ENCODE assay signal across 8 mouse cellular contexts in the genomic region with DNA sequence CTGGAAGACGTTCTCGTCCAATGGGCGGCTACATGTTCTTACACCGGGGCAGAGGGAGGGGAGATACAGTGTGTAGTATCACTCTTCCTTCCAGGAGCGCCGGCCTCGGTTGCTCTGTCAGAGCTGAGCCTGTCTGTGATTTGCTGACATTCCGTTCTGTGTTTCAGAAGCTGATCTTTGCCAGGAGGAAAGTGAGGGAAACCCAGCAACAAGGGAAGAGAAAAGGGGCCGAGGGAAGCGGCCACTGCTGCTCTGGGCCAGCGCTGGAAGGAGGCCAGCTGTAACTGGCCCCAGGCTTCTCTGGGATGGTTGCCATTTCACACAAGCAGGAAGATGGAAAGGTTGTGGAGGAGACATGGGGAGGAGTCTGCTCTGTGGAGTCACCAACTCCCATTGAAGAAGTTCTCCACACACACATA.
A peak's percentile ranks its signal among the peaks of the same experiment; 100 is the strongest.
DNase-seq lines count a peak whose midpoint lies in the region; ATAC-seq and TF ChIP-seq lines count a peak whose summit lies in the region.
"Had no signal": no experiment of that assay in that cellular context is flagged by ENCODE, and none has a peak within 500 bp of the region (broad histone marks: within the 10 kb centered on the region; RNA-seq: fewer than 3 reads in every experiment).

No protein-coding gene starts in this region.

- no peak for TF ChIP-seq CTCF in heart, postnatal 0 days (IDR thresholded peaks at IDR 0.05; ENCODE audit: low read depth)
- TF ChIP-seq CTCF in layer of hippocampus, adult 2 months (conservative IDR thresholded peaks at IDR 0.05): no peak

- ATAC-seq in forebrain, embryonic 16.5 days: peak; percentile 84
- peak; percentile 80 for ATAC-seq in heart, postnatal 0 days (ENCODE audit: insufficient read depth, low read depth)
- ATAC-seq in midbrain, embryonic 16.5 days: peak; percentile 78
- no peak for ATAC-seq in monocyte, adult 5-6 weeks (replicated peaks; ENCODE audit: insufficient number of reproducible peaks, low FRiP score, low TSS enrichment, poor library complexity, severe bottlenecking)

- TF ChIP-seq EP300 in heart, postnatal 0 days (IDR thresholded peaks at IDR 0.05; ENCODE audit: low read depth): no peak

- peak; percentile 26 for DNase-seq in 3134 (ENCODE audit: extremely low read depth, insufficient read length, low spot score)
- peak; percentile 4 for DNase-seq in adrenal gland, adult 8-10 months
- peak; percentile 69 for DNase-seq in heart, postnatal 0 days (ENCODE audit: low spot score)
- DNase-seq in layer of hippocampus, adult 2 months (ENCODE audit: low spot score in 2 of 2): peak; percentile 58

- H3K36me3 ChIP-seq in forebrain, embryonic 16.5 days (ENCODE audit: control insufficient read depth, insufficient read depth): no peaks in the 10 kb centered on the region
- no peaks in the 10 kb centered on the region for H3K36me3 ChIP-seq in heart, postnatal 0 days (replicated peaks; ENCODE audit: control insufficient read depth, insufficient read depth, low read length)
- no peaks in the 10 kb centered on the region for H3K36me3 ChIP-seq in midbrain, embryonic 16.5 days (ENCODE audit: control insufficient read depth, insufficient read depth, low read length)

- peak overlapping the region; percentile 16; the same call in 1 of the 2 replicates for H3K4me2 ChIP-seq in forebrain, embryonic 16.5 days (ENCODE audit: low read length)
- H3K4me2 ChIP-seq in heart, postnatal 0 days (ENCODE audit: low read depth, low read length): peak overlapping the region; percentile 26
- no peak overlapping the region for H3K4me2 ChIP-seq in midbrain, embryonic 16.5 days (ENCODE audit: low read length)

- H3K27ac ChIP-seq in forebrain, embryonic 16.5 days (ENCODE audit: low read length): 0 out of 2 replicates have a peak overlapping the region, but pooled peaks have one; percentile 17
- peak overlapping the region; percentile 67 for H3K27ac ChIP-seq in heart, postnatal 0 days (ENCODE audit: low read depth)
- peak overlapping the region; percentile 77 for H3K27ac ChIP-seq in layer of hippocampus, adult 2 months
- H3K27ac ChIP-seq in midbrain, embryonic 16.5 days (ENCODE audit: low read length): peak overlapping the region; percentile 65
- H3K27ac ChIP-seq: liver, embryonic 14.5 days had no signal

- no peak overlapping the region for H3K4me3 ChIP-seq in forebrain, embryonic 16.5 days (replicated peaks; ENCODE audit: low read length)
- H3K4me3 ChIP-seq in heart, postnatal 0 days (ENCODE audit: low read depth, low read length): peak overlapping the region; percentile 2; the same call in 1 of the 2 replicates
- no peak overlapping the region; the same call in 1 of the 2 replicates for H3K4me3 ChIP-seq in layer of hippocampus, adult 2 months
- no peak overlapping the region for H3K4me3 ChIP-seq in midbrain, embryonic 16.5 days (ENCODE audit: low read depth, low read length)

- no peak overlapping the region for H3K9ac ChIP-seq in forebrain, embryonic 16.5 days (replicated peaks; ENCODE audit: low read depth, low read length)
- peak overlapping the region; percentile 38; the same call in 1 of the 2 replicates for H3K9ac ChIP-seq in heart, postnatal 0 days (replicated peaks; ENCODE audit: low read depth, low read length)
- H3K9ac ChIP-seq in midbrain, embryonic 16.5 days (ENCODE audit: low read depth, low read length): no peak overlapping the region
- H3K9ac ChIP-seq: liver, embryonic 14.5 days had no signal

- no peaks in the 10 kb centered on the region for H3K27me3 ChIP-seq in forebrain, embryonic 16.5 days (replicated peaks; ENCODE audit: control insufficient read depth, insufficient read depth, low read length)
- H3K27me3 ChIP-seq in heart, postnatal 0 days (ENCODE audit: control insufficient read depth, insufficient read depth, low read length): no peaks in the 10 kb centered on the region
- H3K27me3 ChIP-seq in midbrain, embryonic 16.5 days (ENCODE audit: control insufficient read depth, insufficient read depth, low read depth, low read length): no peaks in the 10 kb centered on the region

- H3K4me1 ChIP-seq in forebrain, embryonic 16.5 days (replicated peaks; ENCODE audit: control insufficient read depth, insufficient read depth, low read length): peaks cover 11% of the 10 kb centered on the region; the same call in 1 of the 2 replicates
- peaks cover 10% of the 10 kb centered on the region for H3K4me1 ChIP-seq in heart, postnatal 0 days (ENCODE audit: control insufficient read depth, insufficient read depth)
- H3K4me1 ChIP-seq in midbrain, embryonic 16.5 days (ENCODE audit: control insufficient read depth, insufficient read depth, low read length): 0 out of 2 replicates have a peak, but pooled peaks cover 4% of the 10 kb centered on the region

- no peaks in the 10 kb centered on the region for H3K9me3 ChIP-seq in forebrain, embryonic 16.5 days (ENCODE audit: control insufficient read depth, low read length)
- no peaks in the 10 kb centered on the region for H3K9me3 ChIP-seq in heart, postnatal 0 days (replicated peaks; ENCODE audit: control insufficient read depth, low read length)
- no peaks in the 10 kb centered on the region for H3K9me3 ChIP-seq in midbrain, embryonic 16.5 days (replicated peaks; ENCODE audit: control insufficient read depth, low read length, poor library complexity, severe bottlenecking)

- WGBS in forebrain, embryonic 16.5 days: 43% methylated on average over 11 of the region's 11 CpGs
- 7% methylated on average over 11 of the region's 11 CpGs for WGBS in heart, postnatal 0 days
- WGBS in midbrain, embryonic 16.5 days: 71% methylated on average over 11 of the region's 11 CpGs

Comparison
In these comparisons a context has a peak if more than half of its experiments do, and no peak if none do; other contexts are left out.
1. DNase-seq: peak in every context shown above with its lines; median percentile 69 in heart, postnatal 0 days; 58 in layer of hippocampus, adult 2 months; 26 in 3134; 4 in adrenal gland, adult 8-10 months.
2. H3K27ac ChIP-seq: peak in every context shown above with its lines; median percentile 77 in layer of hippocampus, adult 2 months; 67 in heart, postnatal 0 days; 65 in midbrain, embryonic 16.5 days; 17 in forebrain, embryonic 16.5 days.